Mouse (Mus musculus): ENCODE results near the gene Trmt1. TPM values are rescaled to one million over a fixed set of nuclear protein-coding genes. Genes with fewer than 3 reads are reported as not detected.

Gene Trmt1
- polyA plus RNA-seq, 1 experiment from 2014 or later, result 27.7 TPM

- H3K4me3 ChIP-seq (ENCODE audit: low read depth, low read length), result no peak overlapping the region
- H3K9me3 ChIP-seq (replicated peaks; ENCODE audit: control insufficient read depth, low read length), result no peaks in the 10 kb centered on the region
- 61% methylated on average over 5 of the region's 5 CpGs for WGBS (ENCODE audit: insufficient replicate concordance)
- no peak for ATAC-seq (ENCODE audit: low read depth)
- H3K9ac ChIP-seq (ENCODE audit: low read depth, low read length), result no peak overlapping the region
- peaks cover 7% of the 10 kb centered on the region for H3K27me3 ChIP-seq (ENCODE audit: control insufficient read depth, insufficient read depth, low read depth, low read length)
- H3K27ac ChIP-seq (ENCODE audit: low read length), result no peak overlapping the region
- peaks cover 25% of the 10 kb centered on the region for H3K4me1 ChIP-seq (ENCODE audit: control insufficient read depth, low read depth, low read length)
- H3K36me3 ChIP-seq (ENCODE audit: control insufficient read depth, insufficient read depth), result no peaks in the 10 kb centered on the region
- no peak overlapping the region for H3K4me2 ChIP-seq (ENCODE audit: low read depth, low read length)
These were observed 43.1 kb upstream of the Trmt1 start for GRCm38 (mm10) chr8:84643019-84643418.

GRCm38 (mm10) chr8:84646800-84647199 lies 39.3 kb upstream of the Trmt1 start:
- WGBS (ENCODE audit: insufficient replicate concordance), result 39% methylated on average over 6 of the region's 6 CpGs
- no peaks in the 10 kb centered on the region for H3K9me3 ChIP-seq (replicated peaks; ENCODE audit: control insufficient read depth, low read length)
- peak overlapping the region; percentile 57 for H3K4me2 ChIP-seq (ENCODE audit: low read depth, low read length)
- H3K27me3 ChIP-seq (ENCODE audit: control insufficient read depth, insufficient read depth, low read depth, low read length), result no peaks in the 10 kb centered on the region
- H3K27ac ChIP-seq (ENCODE audit: low read length), result no peak overlapping the region
- ATAC-seq (ENCODE audit: low read depth), result no peak
- H3K4me3 ChIP-seq (ENCODE audit: low read depth, low read length), result no peak overlapping the region
- H3K9ac ChIP-seq (ENCODE audit: low read depth, low read length), result peak overlapping the region; percentile 20; the same call in 1 of the 2 replicates
- H3K36me3 ChIP-seq (ENCODE audit: control insufficient read depth, insufficient read depth), result no peaks in the 10 kb centered on the region
- H3K4me1 ChIP-seq (ENCODE audit: control insufficient read depth, low read depth, low read length), result peaks cover 11% of the 10 kb centered on the region

GRCm38 (mm10) chr8:84647461-84647901 lies 38.6 kb upstream of the Trmt1 start:
- Histone ChIP-seq H3K27ac (ENCODE audit: low read length) (no peak overlapping the region), H3K9me3 (replicated peaks; ENCODE audit: control insufficient read depth, low read length) (no peaks in the 10 kb centered on the region), H3K4me2 (ENCODE audit: low read depth, low read length) (peak overlapping the region; percentile 57), H3K36me3 (ENCODE audit: control insufficient read depth, insufficient read depth) (no peaks in the 10 kb centered on the region), H3K9ac (ENCODE audit: low read depth, low read length) (no peak overlapping the region; the same call in 1 of the 2 replicates), H3K4me3 (ENCODE audit: low read depth, low read length) (peak overlapping the region; percentile 10; the same call in 1 of the 2 replicates), H3K27me3 (ENCODE audit: control insufficient read depth, insufficient read depth, low read depth, low read length) (no peaks in the 10 kb centered on the region), H3K4me1 (ENCODE audit: control insufficient read depth, low read depth, low read length) (peaks cover 11% of the 10 kb centered on the region)
- WGBS (ENCODE audit: insufficient replicate concordance), result 6% methylated on average over 14 of the region's 14 CpGs
- peak; percentile 58 for ATAC-seq (ENCODE audit: low read depth)

- ATAC-seq (ENCODE audit: low read depth), result 0 out of 2 replicates have a peak, but pooled peaks have one; percentile 30
- H3K27ac ChIP-seq (ENCODE audit: low read length), result 0 out of 2 replicates have a peak overlapping the region, but pooled peaks have one; percentile 24
- WGBS (ENCODE audit: insufficient replicate concordance), result 57% methylated on average over 3 of the region's 3 CpGs
These were observed 35.9 kb upstream of the Trmt1 start for GRCm38 (mm10) chr8:84650213-84650612.

GRCm38 (mm10) chr8:84653092-84653631 lies 32.9 kb upstream of the Trmt1 start:
- no peaks in the 10 kb centered on the region for H3K9me3 ChIP-seq (replicated peaks; ENCODE audit: control insufficient read depth, low read length)
- H3K4me3 ChIP-seq (ENCODE audit: low read depth, low read length), result no peak overlapping the region
- H3K27ac ChIP-seq (ENCODE audit: low read length), result no peak overlapping the region
- H3K9ac ChIP-seq (ENCODE audit: low read depth, low read length), result no peak overlapping the region
- ATAC-seq (ENCODE audit: low read depth), result no peak
- peaks cover 4% of the 10 kb centered on the region for H3K27me3 ChIP-seq (ENCODE audit: control insufficient read depth, insufficient read depth, low read depth, low read length)
- H3K4me2 ChIP-seq (ENCODE audit: low read depth, low read length), result peak overlapping the region; percentile 6; the same call in 1 of the 2 replicates
- peaks cover 32% of the 10 kb centered on the region for H3K4me1 ChIP-seq (ENCODE audit: control insufficient read depth, low read depth, low read length)
- no peaks in the 10 kb centered on the region for H3K36me3 ChIP-seq (ENCODE audit: control insufficient read depth, insufficient read depth)
- WGBS (ENCODE audit: insufficient replicate concordance), result 52% methylated on average over 9 of the region's 9 CpGs

More at GRCm38 (mm10) chr8:84650213-84650612, 35.9 kb upstream of the Trmt1 start:
- Histone ChIP-seq H3K4me2 (ENCODE audit: low read depth, low read length) (no peak overlapping the region), H3K4me3 (ENCODE audit: low read depth, low read length) (no peak overlapping the region), H3K4me1 (ENCODE audit: control insufficient read depth, low read depth, low read length) (peaks cover 17% of the 10 kb centered on the region), H3K36me3 (ENCODE audit: control insufficient read depth, insufficient read depth) (no peaks in the 10 kb centered on the region), H3K27me3 (ENCODE audit: control insufficient read depth, insufficient read depth, low read depth, low read length) (no peaks in the 10 kb centered on the region), H3K9ac (ENCODE audit: low read depth, low read length) (no peak overlapping the region), H3K9me3 (replicated peaks; ENCODE audit: control insufficient read depth, low read length) (no peaks in the 10 kb centered on the region)

GRCm38 (mm10) chr8:84654597-84654996 lies 31.5 kb upstream of the Trmt1 start:
- Histone ChIP-seq H3K27ac (ENCODE audit: low read length) (no peak overlapping the region), H3K9ac (ENCODE audit: low read depth, low read length) (no peak overlapping the region), H3K9me3 (replicated peaks; ENCODE audit: control insufficient read depth, low read length) (no peaks in the 10 kb centered on the region), H3K27me3 (ENCODE audit: control insufficient read depth, insufficient read depth, low read depth, low read length) (peaks cover 4% of the 10 kb centered on the region), H3K4me1 (ENCODE audit: control insufficient read depth, low read depth, low read length) (peaks cover 37% of the 10 kb centered on the region), H3K4me3 (ENCODE audit: low read depth, low read length) (no peak overlapping the region), H3K36me3 (ENCODE audit: control insufficient read depth, insufficient read depth) (no peaks in the 10 kb centered on the region), H3K4me2 (ENCODE audit: low read depth, low read length) (no peak overlapping the region)
- WGBS (ENCODE audit: insufficient replicate concordance), result 42% methylated on average over 4 of the region's 4 CpGs
- no peak for ATAC-seq (ENCODE audit: low read depth)

GRCm38 (mm10) chr8:84655336-84656190 lies 30.5 kb upstream of the Trmt1 start:
- peak overlapping the region; percentile 69 for H3K4me2 ChIP-seq (ENCODE audit: low read depth, low read length)
- peak overlapping the region; percentile 66 for H3K27ac ChIP-seq (ENCODE audit: low read length)
- H3K4me1 ChIP-seq (ENCODE audit: control insufficient read depth, low read depth, low read length), result peaks cover 45% of the 10 kb centered on the region
- peak overlapping the region; percentile 49 for H3K9ac ChIP-seq (ENCODE audit: low read depth, low read length)
- H3K27me3 ChIP-seq (ENCODE audit: control insufficient read depth, insufficient read depth, low read depth, low read length), result peaks cover 4% of the 10 kb centered on the region
- H3K9me3 ChIP-seq (replicated peaks; ENCODE audit: control insufficient read depth, low read length), result no peaks in the 10 kb centered on the region
- 8% methylated on average over 15 of the region's 15 CpGs for WGBS (ENCODE audit: insufficient replicate concordance)
- no peaks in the 10 kb centered on the region for H3K36me3 ChIP-seq (ENCODE audit: control insufficient read depth, insufficient read depth)
- peak; percentile 9; the same call in 1 of the 2 replicates for ATAC-seq (ENCODE audit: low read depth)
- peak overlapping the region; percentile 48 for H3K4me3 ChIP-seq (ENCODE audit: low read depth, low read length)

- H3K27me3 ChIP-seq (ENCODE audit: control insufficient read depth, insufficient read depth, low read depth, low read length), result peaks cover 4% of the 10 kb centered on the region
- H3K9ac ChIP-seq (ENCODE audit: low read depth, low read length), result peak overlapping the region; percentile 49
- no peaks in the 10 kb centered on the region for H3K9me3 ChIP-seq (replicated peaks; ENCODE audit: control insufficient read depth, low read length)
- no peaks in the 10 kb centered on the region for H3K36me3 ChIP-seq (ENCODE audit: control insufficient read depth, insufficient read depth)
- H3K27ac ChIP-seq (ENCODE audit: low read length), result peak overlapping the region; percentile 66
- peaks cover 51% of the 10 kb centered on the region for H3K4me1 ChIP-seq (ENCODE audit: control insufficient read depth, low read depth, low read length)
- ATAC-seq (ENCODE audit: low read depth), result no peak
- WGBS (ENCODE audit: insufficient replicate concordance), result 3% methylated on average over 10 of the region's 10 CpGs
- peak overlapping the region; percentile 69 for H3K4me2 ChIP-seq (ENCODE audit: low read depth, low read length)
- H3K4me3 ChIP-seq (ENCODE audit: low read depth, low read length), result peak overlapping the region; percentile 48
These were observed 29.9 kb upstream of the Trmt1 start for GRCm38 (mm10) chr8:84656191-84656525.

- no peaks in the 10 kb centered on the region for H3K9me3 ChIP-seq (replicated peaks; ENCODE audit: control insufficient read depth, low read length)
- peak; percentile 59 for ATAC-seq (ENCODE audit: low read depth)
- peak overlapping the region; percentile 49 for H3K9ac ChIP-seq (ENCODE audit: low read depth, low read length)
- H3K36me3 ChIP-seq (ENCODE audit: control insufficient read depth, insufficient read depth), result no peaks in the 10 kb centered on the region
- WGBS (ENCODE audit: insufficient replicate concordance), result under 1% methylated on average over 23 of the region's 23 CpGs
- peaks cover 56% of the 10 kb centered on the region for H3K4me1 ChIP-seq (ENCODE audit: control insufficient read depth, low read depth, low read length)
- peak overlapping the region; percentile 69 for H3K4me2 ChIP-seq (ENCODE audit: low read depth, low read length)
- H3K27ac ChIP-seq (ENCODE audit: low read length), result peak overlapping the region; percentile 66
- H3K4me3 ChIP-seq (ENCODE audit: low read depth, low read length), result peak overlapping the region; percentile 48
- H3K27me3 ChIP-seq (ENCODE audit: control insufficient read depth, insufficient read depth, low read depth, low read length), result peaks cover 4% of the 10 kb centered on the region
These were observed 29.4 kb upstream of the Trmt1 start for GRCm38 (mm10) chr8:84656641-84657126.
